Mouse (Mus musculus): ENCODE data around the gene Heatr6. TPM values are rescaled to one million over a fixed set of nuclear protein-coding genes. Genes with fewer than 3 reads are reported as not detected.

Heatr6 gene
- 14.0 and 15.5 TPM in 2 replicates for polyA plus RNA-seq (2012; rRNA removed; ENCODE audit: low replicate concordance)

GRCm38 (mm10) chr11:83753581-83754181, at the start of gene Heatr6:
TSS of gene Heatr6 (plus strand) at chr11:83753696.

GRCm38 (mm10) chr11:83703705-83704104, 49.8 kb upstream of the Heatr6 start, which contains the start of gene Wfdc17:
TSS of gene Wfdc17 (plus strand) at chr11:83703991.

GRCm38 (mm10) chr11:83708715-83709114, 44.8 kb upstream of the Heatr6 start, which contains the start of gene Wfdc18:
TSS of gene Wfdc18 (plus strand) at chr11:83709015.

GRCm38 (mm10) chr11:83746681-83747080, 6.8 kb upstream of the Heatr6 start, which contains the start of gene Wfdc21:
TSS of gene Wfdc21 (plus strand) at chr11:83746940.

Other genes starting within 250 kb of the Heatr6 start
- not detected in 2 replicates for gene Heatr9, start 231.5 kb upstream of the Heatr6 start, polyA plus RNA-seq (2012; rRNA removed; ENCODE audit: low replicate concordance)
- 253 and 747 TPM in 2 replicates for gene Ccl5, start 223.2 kb upstream of the Heatr6 start, polyA plus RNA-seq (2012; rRNA removed; ENCODE audit: low replicate concordance)
- gene Ccl9, start 175.1 kb upstream of the Heatr6 start, polyA plus RNA-seq (2012; rRNA removed; ENCODE audit: low replicate concordance) = 0.71 and 1.2 TPM in 2 replicates
- gene Ccl6, start 160.6 kb upstream of the Heatr6 start, polyA plus RNA-seq (2012; rRNA removed; ENCODE audit: low replicate concordance) = 25.6 and 33.1 TPM in 2 replicates
- not detected in 2 replicates for gene Rpl9-ps1, start 108.1 kb upstream of the Heatr6 start, polyA plus RNA-seq (2012; rRNA removed; ENCODE audit: low replicate concordance)
- 1.0 and 2.2 TPM in 2 replicates for gene Ccl3, start 104.3 kb upstream of the Heatr6 start, polyA plus RNA-seq (2012; rRNA removed; ENCODE audit: low replicate concordance)
- gene Ccl4, start 91.1 kb upstream of the Heatr6 start, polyA plus RNA-seq (2012; rRNA removed; ENCODE audit: low replicate concordance) = 1.2 and 4.3 TPM in 2 replicates
- 0.29 and 0.70 TPM in 2 replicates for gene Wfdc17, start 49.7 kb upstream of the Heatr6 start, polyA plus RNA-seq (2012; rRNA removed; ENCODE audit: low replicate concordance)
- 10.1 TPM in 1 of 2 replicates, not detected in the other for gene Wfdc18, start 44.7 kb upstream of the Heatr6 start, polyA plus RNA-seq (2012; rRNA removed; ENCODE audit: low replicate concordance)
- 2.8 TPM in 1 of 2 replicates, not detected in the other for gene Wfdc21, start 6.8 kb upstream of the Heatr6 start, polyA plus RNA-seq (2012; rRNA removed; ENCODE audit: low replicate concordance)
- gene Hnf1b, start 96.4 kb downstream of the Heatr6 start, polyA plus RNA-seq (2012; rRNA removed; ENCODE audit: low replicate concordance) = 16.3 and 21.8 TPM in 2 replicates
- gene Ddx52, start 188.4 kb downstream of the Heatr6 start, polyA plus RNA-seq (2012; rRNA removed; ENCODE audit: low replicate concordance) = 0.63 and 0.82 TPM in 2 replicates
- 6.0 and 13.6 TPM in 2 replicates for gene Synrg, start 210.7 kb downstream of the Heatr6 start, polyA plus RNA-seq (2012; rRNA removed; ENCODE audit: low replicate concordance)

All from duodenum, adult 2 months (tissue).